Mouse (Mus musculus): ENCODE data around the gene Stom. TPM values are rescaled to one million over a fixed set of nuclear protein-coding genes. Genes with fewer than 3 reads are reported as not detected.

The Stom gene
- polyA plus RNA-seq, 1 experiment from 2014 or later: 17.0 TPM

- no peak for DNase-seq (ENCODE audit: low spot score)
- no peaks in the 10 kb centered on the region for H3K36me3 ChIP-seq
- H3K4me3 ChIP-seq: no peak overlapping the region
- no peak overlapping the region for H3K27ac ChIP-seq
- 78% methylated on average over 9 of the region's 9 CpGs for WGBS
- H3K9me3 ChIP-seq: no peaks in the 10 kb centered on the region
- peaks cover 51% of the 10 kb centered on the region for H3K4me1 ChIP-seq (replicated peaks)
- H3K27me3 ChIP-seq (ENCODE audit: insufficient read depth, poor library complexity, severe bottlenecking): peaks cover 8% of the 10 kb centered on the region
Measured at GRCm38 (mm10) chr2:35266251-35266905, 70.4 kb downstream of the Stom start.

GRCm38 (mm10) chr2:35265775-35266174 lies 71.0 kb downstream of the Stom start:
- no peak for DNase-seq (ENCODE audit: low spot score)
- Histone ChIP-seq H3K9me3 (no peaks in the 10 kb centered on the region), H3K4me1 (replicated peaks) (peaks cover 51% of the 10 kb centered on the region), H3K4me3 (no peak overlapping the region), H3K27me3 (ENCODE audit: insufficient read depth, poor library complexity, severe bottlenecking) (peaks cover 6% of the 10 kb centered on the region; the same call in 1 of the 2 replicates), H3K27ac (peak overlapping the region; percentile 35; the same call in 1 of the 2 replicates), H3K36me3 (no peaks in the 10 kb centered on the region)
- WGBS: 80% methylated on average over 8 of the region's 8 CpGs

GRCm38 (mm10) chr2:35265296-35265695 lies 71.5 kb downstream of the Stom start:
- no peaks in the 10 kb centered on the region for H3K9me3 ChIP-seq
- DNase-seq (ENCODE audit: low spot score): peak; percentile 53
- H3K36me3 ChIP-seq: no peaks in the 10 kb centered on the region
- peaks cover 47% of the 10 kb centered on the region for H3K4me1 ChIP-seq (replicated peaks)
- peak overlapping the region; percentile 35; the same call in 1 of the 2 replicates for H3K27ac ChIP-seq
- 54% methylated on average over 8 of the region's 8 CpGs for WGBS
- no peak overlapping the region for H3K4me3 ChIP-seq
- peaks cover 6% of the 10 kb centered on the region; the same call in 1 of the 2 replicates for H3K27me3 ChIP-seq (ENCODE audit: insufficient read depth, poor library complexity, severe bottlenecking)

- no peaks in the 10 kb centered on the region for H3K9me3 ChIP-seq
- WGBS: 87% methylated on average over 1 of the region's 1 CpGs
- H3K27ac ChIP-seq: no peak overlapping the region
- no peak overlapping the region for H3K4me3 ChIP-seq
- H3K27me3 ChIP-seq (ENCODE audit: insufficient read depth, poor library complexity, severe bottlenecking): peaks cover 6% of the 10 kb centered on the region; the same call in 1 of the 2 replicates
- DNase-seq (ENCODE audit: low spot score): no peak
- H3K4me1 ChIP-seq (replicated peaks): peaks cover 44% of the 10 kb centered on the region
- H3K36me3 ChIP-seq: no peaks in the 10 kb centered on the region
Measured at GRCm38 (mm10) chr2:35264095-35264494, 72.7 kb downstream of the Stom start.

Other genes starting within 250 kb of the Stom start
- 0.12 TPM in 1 of 2 replicates, not detected in the other for gene AI182371, start 235.4 kb downstream of the Stom start, polyA plus RNA-seq (2016; fragmentation: Nextera tagmentation; extraction: Ambion mirVana)
- 21.1 and 28.7 TPM in 2 replicates for gene Cntrl, start 227.5 kb downstream of the Stom start, polyA plus RNA-seq (2016; fragmentation: Nextera tagmentation; extraction: Ambion mirVana)
- 254 and 286 TPM in 2 replicates for gene Rab14, start 135.9 kb downstream of the Stom start, polyA plus RNA-seq (2016; fragmentation: Nextera tagmentation; extraction: Ambion mirVana)
- 20.4 and 33.7 TPM in 2 replicates for gene Gsn, start 80.6 kb downstream of the Stom start, polyA plus RNA-seq (2016; fragmentation: Nextera tagmentation; extraction: Ambion mirVana)
- gene 4930568D16Rik, start 30.8 kb upstream of the Stom start, polyA plus RNA-seq (2016; fragmentation: Nextera tagmentation; extraction: Ambion mirVana): not detected in 2 replicates
- gene 4930402F06Rik, start 60.2 kb upstream of the Stom start, polyA plus RNA-seq (2016; fragmentation: Nextera tagmentation; extraction: Ambion mirVana): not detected in 2 replicates
- gene Ggta1, start 126.3 kb upstream of the Stom start, polyA plus RNA-seq (2016; fragmentation: Nextera tagmentation; extraction: Ambion mirVana): 5.0 and 6.4 TPM in 2 replicates
- gene Dab2ip, start 221.3 kb upstream of the Stom start, polyA plus RNA-seq (2016; fragmentation: Nextera tagmentation; extraction: Ambion mirVana): 26.9 and 28.8 TPM in 2 replicates

Measured in hindbrain, embryonic 10.5 days (tissue).